Mouse (Mus musculus) telencephalon, adult 2 months (tissue): Measurements from ENCODE around the gene Tcea2.
A peak's percentile ranks its signal among the peaks of the same experiment; 100 is the strongest.

Source experiments
- DNase-seq: peaks from one replicate; pipeline ENCODE4 v3.0.0-alpha.2; 2011; ENCODE audit warnings: low read depth, low spot score

The Tcea2 gene

GRCm38 (mm10) chr2:181679951-181680715, at the start of gene Tcea2:
Gene Tcea2, plus strand, starts transcription at chr2:181680310.
- no peak for DNase-seq

- no peak for DNase-seq
These were observed 47.5 kb upstream of the Tcea2 start for GRCm38 (mm10) chr2:181632624-181633023.

- DNase-seq = no peak
These were observed 44.2 kb upstream of the Tcea2 start for GRCm38 (mm10) chr2:181635865-181636264.

- no peak for DNase-seq
These were observed 35.7 kb upstream of the Tcea2 start for GRCm38 (mm10) chr2:181644361-181644760.

GRCm38 (mm10) chr2:181645666-181646065, 34.4 kb upstream of the Tcea2 start:
- no peak for DNase-seq

GRCm38 (mm10) chr2:181646626-181647472, 33.3 kb upstream of the Tcea2 start:
- no peak for DNase-seq

- no peak for DNase-seq
These were observed 31.2 kb upstream of the Tcea2 start for GRCm38 (mm10) chr2:181648926-181649325.

- no peak for DNase-seq
These were observed 27.0 kb upstream of the Tcea2 start for GRCm38 (mm10) chr2:181653065-181653464.

GRCm38 (mm10) chr2:181653523-181653922, 26.6 kb upstream of the Tcea2 start:
- DNase-seq = no peak

GRCm38 (mm10) chr2:181656734-181657133, 23.4 kb upstream of the Tcea2 start, which contains the start of gene Gm29797:
Gene Gm29797, plus strand, starts transcription at chr2:181657034.
- DNase-seq = no peak

- DNase-seq = no peak
These were observed 22.7 kb upstream of the Tcea2 start for GRCm38 (mm10) chr2:181657441-181657840.

- no peak for DNase-seq
These were observed 21.6 kb upstream of the Tcea2 start for GRCm38 (mm10) chr2:181658528-181658927.

- no peak for DNase-seq
These were observed 21.1 kb upstream of the Tcea2 start for GRCm38 (mm10) chr2:181658930-181659555.

- DNase-seq = peak; percentile 67
These were observed 20.5 kb upstream of the Tcea2 start for GRCm38 (mm10) chr2:181659609-181660055.

GRCm38 (mm10) chr2:181662620-181663297, 17.4 kb upstream of the Tcea2 start:
- no peak for DNase-seq

- no peak for DNase-seq
These were observed 16.8 kb upstream of the Tcea2 start for GRCm38 (mm10) chr2:181663298-181663630.

GRCm38 (mm10) chr2:181670285-181670912, 9.7 kb upstream of the Tcea2 start:
- no peak for DNase-seq

- DNase-seq = no peak
These were observed 9.2 kb upstream of the Tcea2 start for GRCm38 (mm10) chr2:181670913-181671311.

- no peak for DNase-seq
These were observed 8.8 kb upstream of the Tcea2 start, which contains the start of gene Sox18 for GRCm38 (mm10) chr2:181671326-181671725. Gene Sox18, minus strand, starts transcription at chr2:181671640.

- DNase-seq = no peak
These were observed 8.1 kb upstream of the Tcea2 start for GRCm38 (mm10) chr2:181671984-181672383.

GRCm38 (mm10) chr2:181673501-181673900, 6.6 kb upstream of the Tcea2 start:
- DNase-seq = no peak
